Mouse (Mus musculus): ENCODE measurements at regions not wholly inside any gene's neighbourhood (a gene's known extent, or its start where the extent isn't known, plus 50 kb on each side); places are given as distances from the start of the nearest gene placed in this dataset.

DNA sequence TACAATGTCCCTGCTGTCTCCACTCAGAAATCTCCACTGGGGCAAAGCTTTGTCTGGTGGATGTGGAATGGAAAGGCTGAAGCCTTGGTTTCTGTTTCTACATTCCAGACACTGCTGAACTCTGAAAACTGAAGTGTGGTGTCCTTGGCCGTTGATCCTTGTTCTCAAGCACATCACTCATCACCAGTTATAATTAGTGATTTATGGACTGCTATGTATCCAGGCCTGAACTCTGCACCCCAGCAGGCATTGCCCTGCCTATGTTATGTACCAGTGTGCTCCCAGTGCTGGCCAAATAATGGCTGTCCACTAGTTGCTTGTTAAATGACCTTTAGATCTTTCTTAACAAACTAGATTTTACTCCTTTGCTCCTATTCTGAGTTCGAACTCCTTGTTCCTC, 75.6 kb upstream of the Ntf3 start:
- ATAC-seq (ENCODE audit: extremely low read depth, insufficient number of reproducible peaks, low FRiP score, poor library complexity, severe bottlenecking) = no peak

DNA sequence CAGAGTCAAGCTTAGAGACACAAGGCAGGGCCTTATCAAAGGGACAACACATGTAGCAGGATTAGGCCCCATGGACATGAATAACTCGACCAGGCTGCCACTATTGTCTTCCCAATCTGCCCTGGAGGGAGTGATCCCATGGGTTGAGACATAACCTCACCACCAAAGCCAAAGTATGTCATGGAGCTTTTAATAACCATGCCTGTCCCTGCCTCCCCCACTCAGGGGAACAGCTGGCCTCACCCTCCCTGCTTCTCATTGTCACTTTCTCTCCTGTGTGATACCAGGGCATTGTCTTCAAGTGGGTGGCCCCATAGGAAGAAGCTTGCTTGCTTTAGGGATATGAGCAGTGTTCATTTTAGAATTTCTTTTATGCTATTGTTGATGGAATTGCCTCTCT, 73.5 kb upstream of the Ntf3 start:
- ATAC-seq (ENCODE audit: extremely low read depth, insufficient number of reproducible peaks, low FRiP score, poor library complexity, severe bottlenecking) = no peak

Data from neutrophil, adult 5-6 weeks (primary cell).